Mouse (Mus musculus): ENCODE results near the gene Nin.

DNA sequence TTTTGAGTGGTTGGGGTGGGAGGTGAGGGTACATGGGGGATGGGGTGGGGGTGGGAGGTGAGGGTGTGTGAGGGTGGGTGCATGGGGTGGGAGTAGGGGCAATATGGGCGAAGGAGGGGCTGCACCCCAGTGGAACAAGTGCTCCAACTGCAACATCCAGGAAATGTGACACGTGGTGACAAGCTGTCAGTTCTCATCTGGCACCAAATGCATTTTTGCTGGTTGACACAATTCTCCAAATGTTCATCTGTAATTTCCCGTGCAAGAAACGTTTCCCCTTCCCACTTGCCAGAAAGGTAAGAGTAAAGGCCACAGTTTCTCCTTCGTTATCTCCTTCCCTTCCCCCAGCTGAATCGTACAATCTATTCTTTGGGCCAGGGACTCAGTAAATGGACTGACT lies 7.6 kb downstream of the Nin start:
- no peak for TF ChIP-seq POLR2A (IDR thresholded peaks at IDR 0.05; ENCODE audit: low read depth, low read length)
- no peak for TF ChIP-seq CTCF (IDR thresholded peaks at IDR 0.05; ENCODE audit: extremely low read depth, insufficient read depth, insufficient read length, insufficient replicate concordance)

Data from spleen, adult 2 months (tissue).